Mouse (Mus musculus) thymus, postnatal 14 days (tissue): ENCODE results near the gene Isca2.

ENCODE experiments used
- DNase-seq: peaks from one replicate; pipeline ENCODE4 v3.0.0; 2021

The Isca2 gene

DNA sequence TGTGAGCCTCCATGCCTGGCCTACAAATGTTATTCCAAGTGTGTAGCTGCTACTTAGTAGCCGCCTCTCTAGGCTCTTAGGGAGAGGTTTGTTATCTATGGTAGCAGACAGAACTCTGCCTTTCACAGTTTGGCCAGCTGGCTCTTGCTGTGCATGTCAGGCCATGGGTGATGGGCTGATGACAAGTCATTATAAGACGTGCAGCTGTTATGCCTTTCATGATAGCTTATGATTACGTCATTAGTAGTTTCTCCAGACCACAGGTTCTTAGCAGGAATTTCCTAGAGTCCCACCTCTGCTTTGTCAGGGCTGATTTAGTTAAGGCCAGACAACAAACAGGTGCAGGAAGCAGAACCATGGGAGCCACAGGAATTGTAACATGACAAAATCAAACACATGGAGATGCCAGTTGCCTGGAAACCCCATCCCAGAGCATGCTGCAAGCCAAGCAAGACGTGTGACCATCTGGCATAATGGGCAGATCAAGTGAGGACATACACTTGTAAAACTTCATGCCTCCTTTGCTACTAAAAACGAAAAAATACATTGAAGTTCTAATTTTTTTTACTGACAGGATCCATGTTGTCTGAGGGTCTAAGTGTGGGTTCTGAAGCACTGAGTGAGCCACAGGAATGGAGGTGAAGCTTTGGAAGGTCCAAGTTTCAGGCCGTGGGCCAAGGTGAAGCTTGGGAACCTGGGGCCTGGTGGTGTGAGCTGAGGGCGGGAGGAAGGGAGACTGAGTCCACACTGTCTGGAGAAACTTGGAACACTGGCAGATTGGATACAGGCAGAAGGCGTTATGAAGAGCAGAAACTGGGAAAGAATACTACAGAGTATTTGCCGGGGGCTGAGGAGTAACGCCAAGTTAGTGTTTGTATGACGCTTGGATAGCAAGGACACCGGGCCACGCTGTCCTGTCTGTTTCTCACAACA, 46.5 kb downstream of the Isca2 start:
- no peak for DNase-seq

DNA sequence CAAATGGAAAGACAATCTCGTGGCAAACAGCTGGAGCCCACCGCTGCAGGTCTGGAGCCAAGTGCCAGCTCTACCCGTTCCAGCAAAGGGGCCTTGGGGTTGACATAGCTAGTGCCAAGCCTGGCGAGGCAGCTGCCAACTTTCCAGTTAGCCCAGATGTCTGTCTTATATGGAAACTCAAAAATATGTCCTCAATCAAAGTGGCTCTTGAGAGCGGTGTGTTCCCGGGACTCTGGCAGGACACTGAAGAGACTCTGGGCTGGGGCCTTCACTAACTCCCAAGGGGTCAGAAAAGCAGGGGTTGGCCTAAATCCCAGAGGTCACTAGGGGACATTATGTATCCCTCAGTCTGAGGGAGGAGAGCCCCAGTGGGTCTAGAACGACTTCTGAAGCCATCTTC, 50.5 kb downstream of the Isca2 start:
- DNase-seq = no peak

DNA sequence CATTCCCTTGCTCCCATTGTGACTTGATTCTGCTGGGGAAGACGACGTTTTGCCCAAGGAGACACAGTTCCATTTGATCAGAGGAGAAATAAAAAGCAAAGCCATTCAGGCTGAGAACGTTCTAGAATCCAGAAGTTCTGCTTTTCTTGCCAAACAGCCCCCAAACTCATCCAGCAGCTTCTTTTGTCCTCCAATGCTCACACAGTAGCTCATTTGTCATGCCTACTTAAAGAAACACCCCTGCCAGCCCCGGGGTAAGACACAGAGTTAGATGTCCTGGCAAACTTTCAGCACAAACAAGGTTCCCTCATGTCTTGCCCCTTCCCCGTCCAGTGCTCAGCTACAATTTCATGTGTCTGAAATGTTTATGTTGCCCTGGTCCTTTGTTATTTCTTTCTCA, 51.2 kb downstream of the Isca2 start:
- DNase-seq = no peak
